19 mouse cellular contexts compared by ENCODE assay signal in the genomic region with DNA sequence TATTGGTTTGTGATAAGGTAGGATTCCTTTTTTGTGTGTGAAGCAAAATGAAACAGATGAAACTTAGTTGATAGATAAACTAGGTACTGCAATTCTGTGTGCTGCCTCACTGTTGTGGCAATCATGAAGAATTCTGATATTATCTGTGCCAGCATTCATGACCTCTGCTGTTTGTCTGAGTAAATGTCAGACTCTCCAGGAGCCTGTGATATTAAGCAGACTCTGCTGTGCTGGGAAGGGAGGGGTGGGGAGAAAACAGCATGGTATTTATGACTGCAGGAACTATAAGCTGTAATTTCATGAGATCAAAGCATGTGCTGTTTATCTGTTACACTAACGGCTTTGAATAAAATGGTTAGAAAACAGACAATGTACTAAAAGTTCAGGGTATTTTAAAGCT. TPM values are rescaled to one million over a fixed set of nuclear protein-coding genes. Genes with fewer than 3 reads are reported as not detected.
DNase-seq lines count a peak whose midpoint lies in the region; ATAC-seq and TF ChIP-seq lines count a peak whose summit lies in the region.
"Had no signal": no experiment of that assay in that cellular context is flagged by ENCODE, and none has a peak within 500 bp of the region (broad histone marks: within the 10 kb centered on the region; RNA-seq: fewer than 3 reads in every experiment).

No protein-coding gene starts in this region.

- H3K4me3 ChIP-seq in midbrain, embryonic 14.5 days (replicated peaks; ENCODE audit: low read depth, low read length) = no peak overlapping the region
- no peak overlapping the region for H3K4me3 ChIP-seq in midbrain, embryonic 10.5 days
- no peak overlapping the region for H3K4me3 ChIP-seq in heart, postnatal 0 days (ENCODE audit: low read depth, low read length)
- H3K4me3 ChIP-seq: embryonic facial prominence, embryonic 12.5 days; neural tube, embryonic 13.5 days had no signal

- H3K9me3 ChIP-seq in midbrain, embryonic 14.5 days (ENCODE audit: control insufficient read depth, low read length) = no peaks in the 10 kb centered on the region
- no peaks in the 10 kb centered on the region for H3K9me3 ChIP-seq in midbrain, embryonic 10.5 days (replicated peaks)
- no peaks in the 10 kb centered on the region for H3K9me3 ChIP-seq in heart, postnatal 0 days (replicated peaks; ENCODE audit: control insufficient read depth, low read length)
- H3K9me3 ChIP-seq: embryonic facial prominence, embryonic 12.5 days; neural tube, embryonic 13.5 days had no signal

- no peak overlapping the region for H3K4me2 ChIP-seq in midbrain, embryonic 14.5 days (ENCODE audit: low read length)
- H3K4me2 ChIP-seq in heart, postnatal 0 days (ENCODE audit: low read depth, low read length) = no peak overlapping the region
- H3K4me2 ChIP-seq: embryonic facial prominence, embryonic 12.5 days; midbrain, embryonic 11.5 days; neural tube, embryonic 13.5 days had no signal

- no peak overlapping the region for H3K9ac ChIP-seq in midbrain, embryonic 14.5 days (replicated peaks; ENCODE audit: low read length)
- no peak overlapping the region for H3K9ac ChIP-seq in heart, postnatal 0 days (replicated peaks; ENCODE audit: low read depth, low read length)
- H3K9ac ChIP-seq: embryonic facial prominence, embryonic 12.5 days; neural tube, embryonic 13.5 days had no signal

- H3K4me1 ChIP-seq in midbrain, embryonic 14.5 days (ENCODE audit: control insufficient read depth, insufficient read depth, low read length) = no peaks in the 10 kb centered on the region
- no peaks in the 10 kb centered on the region for H3K4me1 ChIP-seq in midbrain, embryonic 10.5 days
- 0 out of 2 replicates have a peak, but pooled peaks cover 3% of the 10 kb centered on the region for H3K4me1 ChIP-seq in heart, postnatal 0 days (ENCODE audit: control insufficient read depth, insufficient read depth)
- H3K4me1 ChIP-seq: embryonic facial prominence, embryonic 12.5 days; neural tube, embryonic 13.5 days had no signal

- TF ChIP-seq EP300 in heart, postnatal 0 days (IDR thresholded peaks at IDR 0.05; ENCODE audit: low read depth) = peak; percentile 97

- ATAC-seq in midbrain, embryonic 14.5 days (ENCODE audit: low FRiP score, low TSS enrichment) = no peak
- peak; percentile 97 for ATAC-seq in heart, postnatal 0 days (ENCODE audit: insufficient read depth, low read depth)
- ATAC-seq: activated CD4-positive, CD25-positive, alpha-beta regulatory T cell, adult 4 months; Patski had no signal

- WGBS in midbrain, embryonic 14.5 days = 88% methylated on average over 1 of the region's 1 CpGs
- 83% methylated on average over 1 of the region's 1 CpGs for WGBS in midbrain, embryonic 10.5 days
- WGBS in heart, postnatal 0 days = 16% methylated on average over 1 of the region's 1 CpGs

- no peaks in the 10 kb centered on the region for H3K36me3 ChIP-seq in midbrain, embryonic 14.5 days (ENCODE audit: control insufficient read depth, insufficient read depth, low read length)
- no peaks in the 10 kb centered on the region for H3K36me3 ChIP-seq in midbrain, embryonic 10.5 days
- no peaks in the 10 kb centered on the region for H3K36me3 ChIP-seq in heart, postnatal 0 days (replicated peaks; ENCODE audit: control insufficient read depth, insufficient read depth, low read length)
- H3K36me3 ChIP-seq: embryonic facial prominence, embryonic 12.5 days; neural tube, embryonic 13.5 days had no signal

- no peak for TF ChIP-seq CTCF in heart, postnatal 0 days (IDR thresholded peaks at IDR 0.05; ENCODE audit: low read depth)

- no peaks in the 10 kb centered on the region for H3K27me3 ChIP-seq in midbrain, embryonic 14.5 days (ENCODE audit: control insufficient read depth, insufficient read depth, low read length)
- H3K27me3 ChIP-seq in midbrain, embryonic 10.5 days (ENCODE audit: low read depth, poor library complexity, severe bottlenecking) = no peaks in the 10 kb centered on the region
- H3K27me3 ChIP-seq in heart, postnatal 0 days (ENCODE audit: control insufficient read depth, insufficient read depth, low read length) = no peaks in the 10 kb centered on the region
- H3K27me3 ChIP-seq: embryonic facial prominence, embryonic 12.5 days; neural tube, embryonic 13.5 days had no signal

- peak; percentile 7 for DNase-seq in midbrain, embryonic 14.5 days
- DNase-seq in midbrain, embryonic 10.5 days (ENCODE audit: low spot score) = no peak
- peak; percentile 54 for DNase-seq in forelimb bud, embryonic 11.5 days (ENCODE audit: low read depth, low spot score)
- peak; percentile 84 for DNase-seq in heart, postnatal 0 days (ENCODE audit: low spot score)
- no peak for DNase-seq in right cerebral cortex, postnatal 25 days
- no peak for DNase-seq in ovary, postnatal 10 days (ENCODE audit: low spot score)
- no peak for DNase-seq in right cerebral cortex, postnatal 4 days
- DNase-seq: adrenal gland, postnatal 14 days; cerebellum, adult 8-10 months; gastrocnemius, postnatal 10 days; lung, adult 2 months; lung, postnatal 36 days; right cerebral cortex, postnatal 14 days; thymus, postnatal 36 days had no signal

- no peak overlapping the region for H3K27ac ChIP-seq in midbrain, embryonic 14.5 days (replicated peaks; ENCODE audit: low read depth, low read length)
- no peak overlapping the region for H3K27ac ChIP-seq in midbrain, embryonic 10.5 days (replicated peaks)
- H3K27ac ChIP-seq in heart, postnatal 0 days (ENCODE audit: low read depth) = no peak overlapping the region
- H3K27ac ChIP-seq: embryonic facial prominence, embryonic 12.5 days; neural tube, embryonic 13.5 days had no signal

RNA-seq across cellular contexts. Expression of a gene that starts 52.4 kb away (rescaled TPM):
- polyA plus RNA-seq in midbrain, embryonic 14.5 days (2014; fragmentation: Nextera tagmentation; extraction: Ambion mirVana) = 212 and 214 TPM in 2 replicates
- polyA plus RNA-seq in midbrain, embryonic 10.5 days (2016; fragmentation: Nextera tagmentation; extraction: Ambion mirVana) = 285 and 314 TPM in 2 replicates
- 132 and 139 TPM in 2 replicates for total RNA-seq in heart, postnatal 0 days (2014; rRNA removed; ENCODE audit: low replicate concordance)
- 235 and 241 TPM in 2 replicates for polyA plus RNA-seq in heart, postnatal 0 days (2015; fragmentation: Nextera tagmentation; extraction: Ambion mirVana)

Comparison
In these comparisons a context has a peak if more than half of its experiments do, and no peak if none do; other contexts are left out.
1. DNase-seq: peak in midbrain, embryonic 14.5 days (single experiment), forelimb bud, embryonic 11.5 days (single experiment) and heart, postnatal 0 days (single experiment); none in midbrain, embryonic 10.5 days (single experiment), right cerebral cortex, postnatal 25 days (single experiment), ovary, postnatal 10 days (single experiment) and right cerebral cortex, postnatal 4 days (single experiment).